Mouse (Mus musculus) gonadal fat pad, adult 2 months (tissue): ENCODE data around the gene Foxn3. TPM values are rescaled to one million over a fixed set of nuclear protein-coding genes. Genes with fewer than 3 reads are reported as not detected.

Experiments used
- DNase-seq: peaks from one replicate; pipeline ENCODE4 v3.0.0-alpha.2; 2012; ENCODE audit warnings: low read depth
- polyA plus RNA-seq: library from polyadenylated mRNA; depleted of rRNA; stranded (reverse); fragments of >200 nt; gene quantifications from 2 replicates; pipeline ENCODE4 v1.2.3, GENCODE M21; 2012

The Foxn3 gene
- polyA plus RNA-seq, 1 experiment = 30.5 TPM

DNA sequence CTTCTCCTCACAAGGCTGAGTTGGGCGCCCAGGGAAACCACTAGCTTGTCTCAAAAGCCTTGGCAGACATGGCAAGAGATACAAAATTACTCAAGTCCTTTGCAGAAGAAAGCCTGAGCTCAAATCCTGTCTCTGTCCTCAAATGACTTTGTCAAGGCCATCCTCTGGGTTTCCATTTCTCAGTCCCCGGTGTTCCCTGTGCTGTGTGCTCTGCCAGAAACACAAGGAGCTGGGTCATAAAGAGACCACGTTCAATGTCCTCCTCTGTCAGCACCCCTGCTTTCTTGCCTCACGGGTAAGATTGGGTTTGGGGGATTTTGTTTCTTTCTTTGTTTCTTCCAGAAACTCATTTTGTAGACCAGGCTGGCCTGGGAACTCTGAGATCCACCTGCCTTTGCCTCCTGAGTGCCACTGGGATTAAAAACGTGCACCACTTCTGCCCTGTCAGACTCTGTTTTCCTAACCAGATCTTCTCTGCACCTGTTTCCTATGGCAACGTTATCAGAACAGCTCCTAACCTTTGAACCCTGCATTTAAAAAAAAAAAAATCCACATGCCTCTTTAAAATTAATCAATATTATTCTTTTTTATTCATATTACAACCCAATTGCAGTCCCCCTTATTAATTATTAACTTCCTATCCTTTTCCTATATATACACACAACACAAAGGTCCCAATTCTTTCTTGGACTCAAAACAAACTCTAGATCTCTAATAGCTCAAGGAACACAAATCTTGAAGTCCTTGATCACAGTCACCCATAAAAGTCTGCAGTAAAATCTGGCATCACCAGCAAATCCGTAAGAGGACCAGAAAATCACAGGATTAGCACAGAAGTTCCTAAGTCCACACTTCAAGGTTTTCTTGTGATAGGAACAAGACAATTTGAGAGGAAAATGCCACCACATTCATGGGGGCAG lies 144.6 kb downstream of the Foxn3 start:
- no peak for DNase-seq

DNA sequence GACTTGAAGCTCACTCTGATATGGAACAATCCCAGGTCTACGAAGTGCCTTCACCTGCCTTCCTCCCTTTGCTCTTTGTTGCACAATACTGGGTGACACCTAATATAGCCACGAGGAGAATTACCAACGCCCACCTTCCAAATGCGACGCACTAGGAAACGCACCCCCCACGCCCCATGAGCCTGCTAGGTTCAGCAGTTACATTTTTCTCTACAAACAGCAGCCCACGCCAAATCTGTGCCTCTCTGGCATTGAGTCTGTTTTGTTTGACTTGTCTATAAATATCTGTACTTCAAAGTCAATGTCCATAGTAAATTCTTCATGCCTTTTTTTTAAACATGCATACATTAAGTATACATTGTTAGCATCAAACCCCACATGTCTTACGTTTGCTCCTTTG lies 145.5 kb downstream of the Foxn3 start:
- no peak for DNase-seq

DNA sequence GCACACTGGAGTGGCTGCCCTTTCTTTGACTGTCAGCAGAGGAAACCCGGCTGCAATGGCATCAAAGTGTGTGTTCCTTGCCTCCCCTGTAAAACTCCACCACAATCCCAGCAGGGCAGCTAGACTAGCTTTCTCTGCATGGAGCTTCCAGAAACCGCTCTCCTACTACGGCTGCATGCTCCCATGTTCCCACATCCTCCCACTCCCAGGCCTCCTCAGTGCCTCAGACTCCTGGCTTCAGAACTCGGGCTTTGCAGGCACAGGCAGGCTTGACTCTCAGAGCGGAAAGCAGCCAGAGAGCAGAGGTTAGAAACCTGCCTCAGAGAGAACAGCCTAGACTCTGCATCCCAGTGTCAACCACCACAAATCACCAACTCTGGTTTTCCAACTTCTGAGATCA lies 147.8 kb downstream of the Foxn3 start:
- DNase-seq = no peak

DNA sequence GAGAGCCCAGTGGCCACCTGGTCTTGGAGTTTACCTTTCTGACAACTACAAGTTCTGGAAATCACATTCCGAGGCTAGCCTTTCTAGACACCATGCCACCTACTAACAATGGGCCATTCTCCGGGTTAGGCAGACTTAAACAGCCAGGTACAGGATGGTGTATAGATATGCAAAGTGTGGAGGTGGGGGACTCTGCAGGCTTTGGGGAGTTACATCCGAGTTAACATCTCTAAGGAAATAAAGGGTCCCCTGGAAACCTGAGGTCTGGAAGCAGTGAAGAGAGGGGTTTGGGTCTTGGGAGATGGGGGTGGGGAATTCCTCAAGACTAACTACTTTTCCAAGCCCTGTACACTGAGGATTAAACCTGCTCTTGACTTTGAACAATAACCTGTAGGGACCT lies 150.9 kb downstream of the Foxn3 start:
- no peak for DNase-seq

DNA sequence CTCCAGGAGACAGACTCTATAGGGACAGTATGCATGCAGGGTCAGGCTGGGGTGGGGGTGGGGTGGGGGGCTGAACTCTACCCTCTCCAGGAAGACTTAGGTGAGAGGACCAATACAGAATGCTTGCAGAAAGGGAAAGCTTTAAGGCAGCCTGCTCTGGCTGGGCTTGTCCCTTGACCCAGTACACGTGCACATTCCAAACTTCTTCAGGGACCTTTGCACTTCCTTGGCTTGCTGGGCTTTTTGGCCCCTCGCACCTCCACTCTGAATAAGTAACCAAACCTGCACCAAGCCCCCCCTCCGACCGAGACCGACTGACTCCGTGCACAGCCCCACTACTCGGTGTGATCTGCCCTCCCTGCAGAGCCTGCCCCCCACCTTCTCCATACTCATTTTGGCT lies 151.3 kb downstream of the Foxn3 start:
- no peak for DNase-seq

DNA sequence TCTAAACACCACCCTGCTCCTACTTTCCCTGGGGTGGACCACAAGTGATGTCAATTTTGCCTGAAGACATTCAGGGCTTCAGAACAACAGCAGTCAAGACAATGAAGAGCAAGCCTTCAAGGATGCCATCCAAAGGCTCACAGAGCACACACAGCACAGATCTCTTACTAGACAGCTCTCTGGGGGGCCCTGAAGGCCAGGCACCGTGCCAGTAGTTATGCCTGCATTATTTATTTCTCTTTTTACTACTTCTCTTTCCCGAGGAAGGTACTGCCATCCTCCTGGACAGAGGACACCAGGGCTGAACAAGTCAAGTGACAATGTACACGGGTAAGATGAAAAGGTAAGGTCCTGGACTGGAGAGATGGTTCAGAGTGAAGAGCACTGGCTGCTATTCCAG lies 154.7 kb downstream of the Foxn3 start:
- DNase-seq = no peak

DNA sequence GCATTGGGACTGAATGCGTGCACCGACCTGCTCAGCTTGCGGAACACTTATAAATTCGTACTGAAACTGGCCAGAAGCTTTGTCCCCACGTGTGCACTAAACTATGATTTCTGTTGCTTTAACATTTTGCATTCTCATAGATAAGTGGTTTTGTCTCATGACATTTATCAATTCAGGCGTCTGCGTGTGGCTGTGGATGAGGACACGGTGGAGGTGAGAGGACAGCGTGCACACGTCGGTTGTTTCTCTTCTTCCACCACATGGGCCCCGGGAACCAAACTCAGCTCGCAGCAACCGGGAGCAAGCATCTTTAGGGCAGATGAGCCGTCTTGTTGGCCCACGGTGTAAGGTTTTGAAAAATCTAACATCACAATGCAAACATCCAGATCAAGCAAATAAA lies 155.3 kb downstream of the Foxn3 start:
- no peak for DNase-seq

DNA sequence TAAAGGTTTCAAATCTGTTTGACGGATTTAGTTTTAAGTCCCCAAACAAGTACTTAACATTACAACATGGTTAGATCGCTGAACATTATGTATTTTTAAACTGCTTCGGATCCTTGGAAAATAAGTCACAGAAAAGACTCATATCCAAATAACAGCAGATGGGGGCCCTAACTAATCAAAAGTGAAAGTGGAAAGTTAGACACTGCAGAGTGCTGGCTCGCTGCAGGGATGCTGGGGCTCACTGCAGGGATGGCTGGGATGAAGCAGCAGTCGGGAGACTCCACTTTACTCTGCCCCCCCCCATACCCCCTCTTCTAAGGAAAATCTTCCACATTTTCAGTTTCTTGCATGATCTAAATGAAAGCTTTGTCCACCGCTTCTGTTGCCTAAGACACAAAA lies 156.1 kb downstream of the Foxn3 start:
- no peak for DNase-seq

DNA sequence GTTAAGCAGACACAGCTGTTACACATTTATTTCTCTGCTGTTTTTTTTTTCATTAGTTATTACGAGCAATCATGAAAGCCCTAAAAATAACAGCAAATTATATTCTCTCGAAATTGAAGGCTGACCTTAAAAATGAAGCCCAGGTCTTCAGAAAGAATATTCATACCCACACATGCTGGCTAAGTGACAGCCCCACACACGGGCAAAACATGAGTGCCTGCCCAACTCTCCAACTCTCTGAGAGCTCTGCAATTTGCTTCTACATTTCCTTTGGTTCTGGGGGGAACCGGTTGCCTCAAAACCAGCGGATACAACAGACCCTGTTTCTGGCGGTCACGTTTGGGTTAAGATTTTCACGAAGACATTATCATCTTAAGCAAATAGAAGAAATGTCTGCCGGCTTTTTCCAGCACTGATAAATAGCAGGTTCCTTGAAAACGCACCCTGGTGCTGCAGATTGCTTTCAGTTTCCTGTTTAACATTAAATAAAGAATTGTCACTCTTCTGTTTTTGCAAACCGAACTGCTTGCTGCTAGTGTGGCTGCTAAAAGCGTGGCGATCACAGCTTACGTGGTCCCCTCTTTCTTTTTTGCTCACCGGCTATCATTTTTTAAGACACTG lies 156.6 kb downstream of the Foxn3 start:
- DNase-seq = no peak

DNA sequence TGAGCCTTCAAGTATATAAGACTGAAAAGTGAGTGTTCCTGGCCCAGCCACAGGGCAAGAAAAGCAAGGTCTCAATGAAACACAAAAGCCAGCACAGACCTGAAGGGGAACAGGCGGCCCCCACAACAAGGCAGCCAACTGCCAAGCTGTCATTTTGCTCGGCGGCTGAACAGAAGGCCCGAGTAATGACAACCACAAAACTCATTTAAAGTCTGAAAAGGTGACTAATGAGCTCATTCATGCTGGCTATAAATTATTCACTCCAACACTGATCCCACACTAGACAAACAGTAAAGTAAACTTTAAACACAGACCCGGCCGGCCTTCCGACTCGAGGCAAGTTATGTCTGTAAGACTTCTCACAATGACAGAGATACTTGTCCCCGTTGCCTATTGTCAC lies 157.1 kb downstream of the Foxn3 start:
- DNase-seq = no peak

DNA sequence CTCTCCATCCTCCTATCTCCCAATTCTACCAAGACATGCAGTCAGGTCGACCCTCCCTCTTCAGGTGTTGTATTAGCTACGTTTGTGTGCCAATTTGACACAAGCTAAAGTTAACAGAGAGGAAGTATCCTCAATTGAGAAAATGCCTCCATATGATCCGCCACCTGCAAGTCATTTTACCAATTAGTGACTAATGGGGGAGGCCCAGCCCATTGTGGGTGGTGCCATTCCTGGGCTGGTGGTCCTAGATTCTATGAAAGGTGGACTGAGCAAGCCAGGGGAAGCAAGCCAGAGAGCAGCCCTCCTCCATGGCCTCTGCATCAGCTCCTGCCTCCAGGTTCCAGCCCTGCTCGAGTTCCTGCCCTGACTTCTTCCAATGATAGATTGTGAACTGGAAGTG lies 158.0 kb downstream of the Foxn3 start:
- no peak for DNase-seq

DNA sequence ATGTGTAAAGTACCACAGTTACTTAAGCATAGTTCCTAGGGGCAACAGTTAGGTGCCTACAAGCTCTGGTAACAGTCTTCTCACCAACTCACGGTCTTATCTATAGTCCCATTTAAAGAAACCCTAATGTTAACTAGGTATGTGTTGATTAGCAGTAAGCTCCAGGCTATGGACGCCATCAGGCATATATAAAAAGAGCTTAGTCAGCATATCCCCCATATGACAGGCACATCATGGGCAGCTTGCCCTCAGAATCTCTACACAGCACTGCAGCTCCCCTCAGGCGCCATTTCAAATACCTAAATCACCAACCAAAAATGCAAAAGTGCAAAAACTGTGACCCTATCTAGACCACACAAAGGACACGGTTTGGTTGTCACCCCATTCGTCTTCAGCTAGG lies 160.4 kb downstream of the Foxn3 start:
- DNase-seq = no peak

DNA sequence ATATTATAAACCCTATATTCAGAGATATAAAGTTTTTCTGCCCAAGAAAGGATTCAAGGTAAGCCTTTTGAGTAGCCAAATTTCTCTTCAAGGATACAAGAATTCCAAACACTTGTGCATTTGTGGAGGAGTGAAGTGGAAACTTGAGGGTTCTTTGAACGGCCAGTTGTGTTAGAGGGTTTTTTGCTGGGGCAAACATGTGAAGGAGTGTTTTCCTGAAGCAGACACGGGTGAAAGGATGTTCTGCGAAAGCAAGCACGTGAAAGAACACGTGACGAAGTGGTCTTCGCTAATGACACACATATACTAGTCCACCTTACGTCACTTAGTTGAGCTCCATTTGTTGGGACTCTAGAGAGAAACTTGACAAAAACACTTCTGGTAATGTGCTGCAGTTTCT lies 162.5 kb downstream of the Foxn3 start:
- DNase-seq = no peak

DNA sequence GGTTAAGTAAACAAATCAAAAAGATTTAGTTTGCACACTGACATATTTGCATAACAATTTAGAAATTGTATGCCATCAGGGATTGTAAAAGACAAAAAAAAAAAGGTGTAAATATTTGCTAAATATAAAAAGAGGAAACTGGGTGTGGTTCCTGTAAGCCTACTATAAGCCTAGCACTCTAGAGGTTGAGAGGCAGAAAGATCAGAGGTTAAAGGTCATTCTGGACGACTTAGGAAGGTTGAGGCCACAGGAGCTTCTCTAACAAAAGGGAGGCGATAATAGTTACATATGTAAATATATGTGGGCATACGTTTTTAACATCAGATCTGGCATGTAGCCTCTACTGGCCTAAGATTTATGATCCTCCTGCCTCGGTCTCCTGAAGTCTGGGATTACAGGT lies 163.8 kb downstream of the Foxn3 start:
- no peak for DNase-seq

DNA sequence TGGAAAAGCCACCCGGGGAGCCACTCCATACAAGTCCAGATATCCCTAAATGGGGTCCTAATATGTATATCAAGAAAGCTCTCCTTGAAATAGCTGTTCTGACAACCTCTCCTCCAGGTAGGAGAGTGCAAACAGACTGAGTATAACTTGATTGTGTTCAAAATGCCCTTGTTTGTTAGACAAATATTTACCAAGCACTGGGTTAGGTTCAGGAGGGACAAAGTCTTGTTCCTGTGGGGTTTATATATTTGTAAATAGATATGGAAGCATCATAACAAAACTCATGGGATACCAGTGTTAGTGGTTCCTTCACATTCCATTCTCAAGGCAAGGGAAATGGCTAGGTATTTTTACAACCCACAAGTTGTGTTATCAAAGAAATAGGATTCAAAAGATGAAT lies 166.9 kb downstream of the Foxn3 start:
- no peak for DNase-seq

DNA sequence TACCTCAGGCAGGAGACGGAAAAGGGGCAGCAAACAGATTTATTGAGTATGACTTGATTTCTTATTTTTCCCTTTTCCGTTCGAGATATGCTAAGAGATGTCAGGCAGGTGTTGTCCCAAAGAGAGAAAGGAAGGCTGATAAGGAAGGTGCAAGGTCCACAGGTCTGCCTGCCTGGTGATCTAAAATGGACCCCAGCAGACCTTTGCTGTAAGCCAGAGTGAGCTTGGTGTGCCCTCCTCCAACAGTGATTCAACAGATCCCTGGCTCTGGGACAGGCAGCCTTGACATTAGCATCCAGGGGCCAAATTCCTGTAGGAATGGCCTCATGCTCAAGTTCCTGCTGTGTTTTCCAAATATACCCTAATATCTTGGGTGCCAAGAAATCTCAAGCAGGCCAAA lies 168.3 kb downstream of the Foxn3 start:
- no peak for DNase-seq

DNA sequence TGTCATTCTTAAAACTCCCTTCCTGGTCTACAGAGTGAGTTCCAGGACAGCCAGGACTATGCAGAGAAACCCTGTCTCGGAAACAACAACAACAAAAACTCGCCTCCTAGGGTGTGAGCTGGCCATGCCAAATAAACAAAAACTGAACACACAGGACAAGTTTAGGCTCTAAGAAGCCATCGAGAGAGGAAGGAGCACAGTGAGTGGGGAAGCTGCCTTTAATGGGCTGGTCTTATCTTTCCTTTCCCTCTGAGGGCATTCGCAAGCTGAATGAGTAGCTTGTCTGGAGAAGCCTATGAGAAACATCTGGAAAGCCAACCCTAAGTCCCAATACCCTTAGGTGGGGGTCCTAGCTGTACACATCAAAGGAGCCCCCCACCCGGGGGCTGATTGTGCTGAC lies 168.7 kb downstream of the Foxn3 start:
- DNase-seq = no peak

DNA sequence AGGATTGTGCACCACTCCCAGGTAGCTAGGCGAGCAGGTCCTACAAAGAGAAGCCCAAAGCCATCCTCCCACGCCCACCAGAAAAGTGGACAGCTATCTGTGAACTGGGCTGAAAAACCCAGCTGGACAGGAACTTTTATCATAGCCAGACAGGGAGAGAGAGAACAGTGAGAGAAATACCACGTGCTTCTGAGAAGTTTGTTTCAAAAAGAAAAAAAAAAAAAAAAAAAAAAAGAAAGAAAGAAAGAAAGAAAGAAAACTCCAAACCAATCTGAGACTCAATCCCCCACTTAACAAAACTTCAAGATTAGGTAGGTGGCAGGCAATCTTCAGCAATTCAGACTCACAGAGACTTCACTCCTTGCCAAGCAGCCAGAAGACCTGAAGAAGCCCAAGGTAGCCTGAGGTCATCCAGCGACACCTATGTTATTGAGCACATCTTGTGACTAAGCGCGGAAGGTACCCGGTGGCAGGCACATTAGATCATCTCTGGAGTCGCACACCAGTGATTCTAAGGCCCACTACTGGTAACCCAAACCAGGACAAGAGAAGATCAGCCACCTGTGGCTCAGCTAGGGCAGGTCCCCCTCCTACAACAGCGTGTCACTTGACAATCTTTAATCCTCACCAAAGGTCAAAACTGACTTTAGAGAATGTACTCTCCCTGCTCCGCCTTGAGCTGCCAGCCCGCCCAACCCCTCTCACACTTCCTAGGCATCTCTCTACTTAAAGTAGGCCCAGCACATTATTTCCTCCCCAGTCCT lies 169.3 kb downstream of the Foxn3 start:
- DNase-seq = no peak

DNA sequence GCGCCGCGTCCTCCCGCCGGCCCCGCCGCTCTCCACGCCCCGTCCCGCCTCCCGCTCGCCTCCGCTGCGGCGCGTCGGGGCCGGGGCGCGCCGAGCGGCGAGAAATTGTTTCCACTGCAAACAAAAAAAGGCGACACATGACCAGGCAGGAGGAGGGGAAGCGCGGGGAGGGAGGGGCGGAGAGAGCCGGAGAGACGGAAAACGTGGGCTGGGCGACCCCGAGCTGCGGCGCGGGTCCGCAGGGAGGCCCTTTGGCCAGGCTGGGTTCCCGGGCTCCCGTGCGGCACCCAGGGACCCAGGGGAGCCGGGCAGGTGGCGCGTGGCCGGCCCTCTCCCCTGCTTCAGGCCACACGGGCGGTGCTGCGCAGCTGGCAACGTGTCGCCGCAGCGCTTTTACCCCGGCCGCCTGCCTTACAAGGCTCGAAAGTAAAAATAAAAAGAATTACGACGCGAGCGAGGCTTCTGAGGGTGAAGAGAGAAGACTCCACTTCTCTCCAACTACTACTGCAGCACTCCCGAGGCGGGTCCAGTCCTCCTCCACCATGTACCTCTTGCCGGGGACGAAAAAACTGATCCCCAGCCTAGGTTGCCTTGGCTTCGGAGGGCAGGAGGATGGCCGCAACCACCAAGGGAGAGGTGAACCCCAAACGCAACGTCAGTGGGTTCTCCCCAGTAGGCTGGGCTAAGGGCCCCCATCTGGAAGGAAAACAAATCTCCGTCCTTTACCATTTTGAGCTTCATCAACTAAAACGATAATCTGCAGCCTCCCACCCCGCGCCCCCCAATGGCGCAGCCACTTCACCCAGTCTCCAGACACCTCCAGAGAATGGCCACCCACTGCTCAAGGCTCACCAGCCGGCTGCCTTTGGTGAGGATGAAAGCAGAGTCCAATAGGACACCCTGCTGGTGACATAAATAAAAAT lies 170.2 kb downstream of the Foxn3 start:
- DNase-seq = no peak

DNA sequence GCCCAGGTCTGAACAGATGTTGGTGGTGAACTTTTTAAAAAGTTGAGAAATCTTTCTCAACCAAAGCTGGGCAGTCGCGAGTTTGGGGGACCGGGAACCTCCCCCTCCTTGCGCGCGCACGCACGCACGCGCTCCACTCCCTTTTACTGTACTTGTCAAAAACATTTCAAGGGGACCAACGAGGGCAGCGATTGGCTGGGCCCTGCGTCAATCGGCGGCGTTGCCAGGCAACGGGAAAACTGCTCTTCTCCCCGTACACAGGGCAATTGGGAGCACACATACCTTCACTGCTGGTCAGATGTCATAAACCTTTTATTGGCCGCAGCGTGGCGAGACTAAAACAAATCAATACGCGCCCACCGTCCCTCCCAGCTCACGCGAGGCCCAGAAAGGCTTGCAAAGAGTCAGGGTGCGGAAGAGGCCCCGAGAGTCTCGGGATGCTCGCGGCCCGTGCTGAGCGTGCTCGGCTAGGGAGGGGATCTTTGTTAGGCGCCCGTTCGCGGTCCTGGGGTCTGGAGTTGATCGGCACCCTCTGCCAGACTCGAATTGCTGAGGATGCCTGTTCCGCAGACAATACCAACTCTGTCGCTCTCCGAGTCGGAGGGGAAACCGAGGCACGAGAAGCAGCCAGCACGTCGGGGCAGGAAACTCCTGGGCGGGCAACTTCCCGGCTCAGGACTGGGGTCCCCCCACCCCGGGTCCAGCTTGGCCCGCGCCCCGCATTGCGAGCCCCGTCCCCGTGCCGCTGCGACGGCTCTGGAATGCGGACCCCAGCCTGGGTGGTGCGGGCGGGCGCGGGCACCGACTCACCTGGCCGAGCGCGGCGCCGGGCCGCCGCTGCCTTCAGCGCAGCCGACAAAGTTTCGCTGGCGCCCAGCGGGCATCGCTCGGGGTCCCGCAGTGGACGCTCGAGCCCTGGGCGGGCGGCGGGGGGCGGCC lies 171.2 kb downstream of the Foxn3 start:
- DNase-seq = peak; percentile 86

DNA sequence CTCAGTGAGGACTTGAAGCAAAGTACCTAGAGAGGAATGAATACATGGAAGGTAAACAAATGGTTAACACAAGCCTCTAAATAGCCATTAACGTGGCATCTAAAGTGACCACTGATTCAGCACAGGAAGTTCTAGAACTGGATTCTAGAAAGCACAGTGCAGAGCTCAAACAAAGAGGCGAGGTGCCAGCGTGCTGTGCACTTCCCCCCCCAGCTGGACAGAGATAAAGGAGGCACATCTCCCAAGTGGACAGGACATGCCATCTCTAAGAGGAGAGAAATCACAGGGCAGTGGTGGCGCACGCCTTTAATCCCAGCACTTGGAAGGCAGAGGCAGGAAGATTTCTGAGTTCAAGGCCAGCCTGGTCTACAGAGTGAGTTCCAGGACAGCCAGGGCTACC lies 173.0 kb downstream of the Foxn3 start:
- no peak for DNase-seq
